Mouse (Mus musculus): ENCODE measurements around the gene Cdh13.

GRCm38 (mm10) chr8:118689849-118690248 is 406.3 kb downstream of the Cdh13 start:
- TF ChIP-seq CTCF (IDR thresholded peaks at IDR 0.05; ENCODE audit: low read depth), result no peak
- TF ChIP-seq EP300 (IDR thresholded peaks at IDR 0.05; ENCODE audit: low read depth), result no peak

All from liver, postnatal 0 days (tissue).